Mouse (Mus musculus): ENCODE measurements at regions not wholly inside any gene's neighbourhood (a gene's known extent, or its start where the extent isn't known, plus 50 kb on each side); places are given as distances from the start of the nearest gene placed in this dataset.

DNA sequence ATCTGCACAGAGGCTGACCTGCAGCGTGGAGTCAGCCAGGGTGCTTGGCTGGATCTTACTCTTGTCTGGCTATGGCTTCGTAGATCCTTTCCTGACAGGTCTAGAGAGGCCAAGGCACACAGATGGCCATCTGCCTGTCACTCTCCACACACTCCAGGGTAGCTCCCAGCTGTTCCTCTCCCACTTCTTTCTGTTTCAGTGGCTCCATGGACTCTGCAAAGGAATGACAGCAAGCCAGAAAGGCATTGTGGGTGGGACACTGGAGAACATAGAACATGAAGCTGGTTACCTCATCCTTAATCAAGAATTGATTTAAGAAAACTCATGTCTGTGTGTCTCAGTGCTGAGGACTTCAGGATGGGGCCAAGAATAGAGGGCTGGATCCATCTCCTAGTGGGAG lies 403.9 kb downstream of the Rps24 start:
- TF ChIP-seq CTCF (IDR thresholded peaks at IDR 0.05; ENCODE audit: borderline replicate concordance, extremely low read depth, insufficient read depth, insufficient read length): no peak
- TF ChIP-seq POLR2A (IDR thresholded peaks at IDR 0.05; ENCODE audit: borderline replicate concordance, extremely low read depth, insufficient read depth, insufficient read length, poor library complexity, severe bottlenecking): no peak
- no peak for DNase-seq (ENCODE audit: low read depth)

DNA sequence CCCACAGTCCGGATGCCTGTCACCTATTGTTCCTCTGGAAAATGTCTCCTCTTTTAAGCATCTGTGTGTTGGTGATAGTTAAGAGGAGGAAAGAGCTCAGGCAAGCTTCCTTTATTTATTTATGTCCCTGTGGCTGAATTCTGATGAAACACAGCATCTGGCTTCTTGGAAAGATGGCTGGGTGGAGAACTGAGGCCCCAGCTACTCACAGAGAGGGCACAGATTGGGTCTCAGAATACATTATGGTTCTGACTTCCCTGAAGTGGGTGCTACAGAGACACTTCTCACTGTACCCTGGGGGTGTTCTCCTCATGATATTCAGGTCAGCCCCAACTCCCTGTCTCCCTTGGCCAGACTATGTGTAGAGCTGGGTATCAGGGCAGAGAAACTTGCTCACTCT lies 408.3 kb downstream of the Rps24 start:
- no peak for DNase-seq (ENCODE audit: low read depth)
- TF ChIP-seq POLR2A (IDR thresholded peaks at IDR 0.05; ENCODE audit: borderline replicate concordance, extremely low read depth, insufficient read depth, insufficient read length, poor library complexity, severe bottlenecking) (no peak), CTCF (IDR thresholded peaks at IDR 0.05; ENCODE audit: borderline replicate concordance, extremely low read depth, insufficient read depth, insufficient read length) (no peak)

DNA sequence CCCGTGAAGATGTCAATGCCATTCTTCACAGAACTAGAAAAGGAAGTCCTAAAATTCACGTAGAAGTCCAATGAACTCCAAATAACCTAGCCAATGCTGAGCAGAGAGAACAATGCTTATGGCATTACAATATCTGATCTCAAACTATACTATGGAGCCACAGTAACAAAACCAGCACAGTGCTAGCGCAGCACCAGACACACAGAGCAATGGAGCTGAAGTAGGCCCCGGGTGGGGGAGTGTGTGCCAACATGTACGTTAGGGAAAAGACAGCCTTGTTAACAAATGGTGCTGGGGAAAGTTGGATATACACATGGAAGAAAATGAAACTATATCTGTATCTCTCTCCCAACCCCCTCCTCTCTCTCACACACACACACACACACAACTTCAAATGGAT lies 409.8 kb downstream of the Rps24 start:
- no peak for DNase-seq (ENCODE audit: low read depth)
- TF ChIP-seq POLR2A (IDR thresholded peaks at IDR 0.05; ENCODE audit: borderline replicate concordance, extremely low read depth, insufficient read depth, insufficient read length, poor library complexity, severe bottlenecking): no peak
- TF ChIP-seq CTCF (IDR thresholded peaks at IDR 0.05; ENCODE audit: borderline replicate concordance, extremely low read depth, insufficient read depth, insufficient read length): no peak

DNA sequence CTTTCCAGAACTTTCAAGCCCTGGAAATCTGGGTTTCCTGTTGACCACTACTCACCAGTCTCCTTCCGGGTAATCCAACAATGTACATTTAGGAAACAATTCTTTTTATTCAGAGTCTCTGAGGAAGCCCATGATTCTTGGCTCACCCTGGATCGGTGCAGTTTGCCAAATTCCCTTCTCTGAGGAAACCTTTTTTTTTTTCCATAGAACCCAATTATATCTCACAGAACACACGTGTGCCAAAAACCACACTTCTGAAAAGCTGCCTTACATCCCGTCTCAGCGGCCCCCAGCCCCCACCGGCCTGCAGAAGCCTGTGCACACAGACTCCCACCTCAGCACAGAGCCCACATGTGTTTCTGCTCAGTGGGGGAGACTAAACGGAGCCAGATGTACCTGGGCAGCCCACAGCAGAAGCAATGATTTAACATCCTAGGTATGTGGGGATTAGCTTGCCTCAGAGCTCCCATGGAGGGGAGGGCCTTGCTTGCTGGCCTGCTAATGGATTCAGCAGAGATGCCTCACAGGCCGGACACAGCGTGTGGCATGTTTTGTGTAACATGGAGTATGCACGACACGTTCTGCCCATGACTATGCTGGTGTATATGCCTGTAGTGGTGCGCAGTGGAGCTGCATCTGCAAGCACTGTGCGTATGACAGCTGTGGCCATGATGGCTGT lies 413.7 kb downstream of the Rps24 start:
- TF ChIP-seq POLR2A (IDR thresholded peaks at IDR 0.05; ENCODE audit: borderline replicate concordance, extremely low read depth, insufficient read depth, insufficient read length, poor library complexity, severe bottlenecking) (no peak), CTCF (IDR thresholded peaks at IDR 0.05; ENCODE audit: borderline replicate concordance, extremely low read depth, insufficient read depth, insufficient read length) (no peak)
- DNase-seq (ENCODE audit: low read depth): peak; percentile 77

DNA sequence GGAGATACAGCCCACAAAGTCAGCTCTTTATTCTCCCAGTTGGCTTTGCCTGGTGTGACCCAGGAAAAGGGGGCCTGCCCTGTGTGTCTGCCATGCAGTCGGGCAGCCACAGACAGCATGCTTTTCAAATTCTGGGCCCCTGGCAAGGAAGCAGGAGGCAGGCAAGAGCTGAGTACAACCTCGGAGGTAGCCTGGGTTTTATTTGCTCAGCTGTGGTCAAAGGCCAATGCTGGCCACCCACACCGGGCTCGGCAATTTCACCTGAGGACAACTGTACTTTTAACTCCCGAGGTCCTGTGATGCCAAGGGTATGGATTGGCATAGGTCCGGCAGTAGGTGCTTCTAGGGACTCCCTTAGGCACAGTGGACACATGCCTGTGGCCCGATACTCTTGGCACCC lies 414.8 kb downstream of the Rps24 start:
- TF ChIP-seq POLR2A (IDR thresholded peaks at IDR 0.05; ENCODE audit: borderline replicate concordance, extremely low read depth, insufficient read depth, insufficient read length, poor library complexity, severe bottlenecking) (no peak), CTCF (IDR thresholded peaks at IDR 0.05; ENCODE audit: borderline replicate concordance, extremely low read depth, insufficient read depth, insufficient read length) (no peak)
- no peak for DNase-seq (ENCODE audit: low read depth)

DNA sequence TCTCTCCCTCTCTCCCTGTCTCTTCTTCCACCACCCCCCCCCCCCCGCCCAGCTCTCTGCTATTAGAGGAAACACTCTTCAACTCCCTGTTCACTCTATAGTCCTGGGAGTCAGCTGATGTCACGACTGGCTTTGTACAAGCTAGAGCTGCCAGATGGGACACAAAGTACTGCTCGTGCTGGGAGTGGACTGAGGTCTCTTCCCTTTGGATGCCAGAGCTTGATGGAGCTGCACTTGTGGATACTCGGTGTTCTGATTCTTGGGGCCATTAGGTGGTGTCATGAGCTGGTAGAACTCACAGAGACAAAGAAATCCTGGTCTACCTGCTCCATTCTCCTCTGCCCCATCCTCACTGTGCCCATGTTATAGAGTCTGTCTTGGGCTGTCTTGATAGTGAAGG lies 415.9 kb downstream of the Rps24 start:
- peak; percentile 17; the same call in 1 of the 2 replicates for TF ChIP-seq CTCF (IDR thresholded peaks at IDR 0.05; ENCODE audit: borderline replicate concordance, extremely low read depth, insufficient read depth, insufficient read length)
- no peak for TF ChIP-seq POLR2A (IDR thresholded peaks at IDR 0.05; ENCODE audit: borderline replicate concordance, extremely low read depth, insufficient read depth, insufficient read length, poor library complexity, severe bottlenecking)
- DNase-seq (ENCODE audit: low read depth): peak; percentile 46

DNA sequence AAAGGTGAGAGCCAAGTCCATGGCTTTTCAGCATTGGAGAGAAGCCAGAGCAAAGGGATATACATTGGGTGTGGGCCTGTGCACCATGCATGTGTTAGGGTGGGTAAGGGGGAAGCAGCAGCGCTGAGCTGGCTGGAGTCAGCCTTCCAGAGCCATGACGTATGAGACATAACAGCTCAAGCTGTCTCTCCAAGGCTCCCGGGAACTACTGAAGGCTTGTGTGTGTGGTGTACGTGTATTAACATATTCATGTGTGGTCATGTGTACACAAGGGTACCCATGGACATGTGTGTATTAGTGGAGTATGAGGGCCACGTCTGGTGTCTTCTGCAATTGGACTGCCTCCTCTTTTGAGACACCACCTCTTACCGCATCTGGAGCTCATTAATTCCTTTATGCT lies 417.8 kb downstream of the Rps24 start:
- TF ChIP-seq CTCF (IDR thresholded peaks at IDR 0.05; ENCODE audit: borderline replicate concordance, extremely low read depth, insufficient read depth, insufficient read length) (no peak), POLR2A (IDR thresholded peaks at IDR 0.05; ENCODE audit: borderline replicate concordance, extremely low read depth, insufficient read depth, insufficient read length, poor library complexity, severe bottlenecking) (no peak)

DNA sequence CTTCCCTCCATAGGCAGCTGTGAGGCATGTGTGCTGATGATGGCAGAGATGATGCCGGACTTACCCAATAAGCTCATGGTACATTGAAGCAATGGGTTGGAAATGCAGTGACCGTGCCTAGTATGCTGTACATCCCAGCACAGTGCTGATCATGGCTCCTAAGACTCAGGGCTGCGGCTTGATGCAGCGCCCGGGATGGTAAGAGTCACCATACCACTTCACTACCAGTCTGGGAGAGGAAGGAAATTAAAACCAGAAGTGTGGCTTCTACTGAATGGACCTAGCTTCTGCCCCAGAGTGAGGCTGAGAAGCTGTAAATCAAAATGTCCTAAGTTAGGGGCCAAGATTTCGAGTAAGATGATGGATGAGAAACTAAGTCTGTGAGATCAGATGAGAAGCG lies 420.0 kb downstream of the Rps24 start:
- TF ChIP-seq POLR2A (IDR thresholded peaks at IDR 0.05; ENCODE audit: borderline replicate concordance, extremely low read depth, insufficient read depth, insufficient read length, poor library complexity, severe bottlenecking): no peak
- no peak for TF ChIP-seq CTCF (IDR thresholded peaks at IDR 0.05; ENCODE audit: borderline replicate concordance, extremely low read depth, insufficient read depth, insufficient read length)
- DNase-seq (ENCODE audit: low read depth): no peak

More for the DNA sequence above, 417.8 kb downstream of the Rps24 start:
- no peak for DNase-seq (ENCODE audit: low read depth)

DNA sequence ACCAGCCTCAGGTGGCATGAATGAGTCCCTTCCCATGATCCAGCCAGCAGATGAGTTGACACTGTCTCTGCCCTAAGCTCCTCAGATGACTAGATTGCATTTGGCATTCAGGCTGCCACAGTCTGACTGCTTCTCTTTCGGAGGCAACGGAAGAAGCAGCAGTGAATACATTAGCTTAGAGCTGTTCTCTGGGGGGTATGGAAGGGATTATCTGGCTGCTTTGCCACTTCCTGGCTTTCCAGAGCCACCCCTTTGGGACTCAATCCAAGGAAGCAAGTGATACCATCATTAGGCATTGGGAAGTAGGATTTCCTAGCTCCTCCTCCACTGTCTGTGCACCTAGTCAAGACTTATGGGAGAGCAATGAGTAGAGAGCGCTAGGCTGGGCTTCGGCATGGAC lies 421.5 kb downstream of the Rps24 start:
- peak; percentile 79 for DNase-seq (ENCODE audit: low read depth)
- TF ChIP-seq POLR2A (IDR thresholded peaks at IDR 0.05; ENCODE audit: borderline replicate concordance, extremely low read depth, insufficient read depth, insufficient read length, poor library complexity, severe bottlenecking) (no peak), CTCF (IDR thresholded peaks at IDR 0.05; ENCODE audit: borderline replicate concordance, extremely low read depth, insufficient read depth, insufficient read length) (no peak)

DNA sequence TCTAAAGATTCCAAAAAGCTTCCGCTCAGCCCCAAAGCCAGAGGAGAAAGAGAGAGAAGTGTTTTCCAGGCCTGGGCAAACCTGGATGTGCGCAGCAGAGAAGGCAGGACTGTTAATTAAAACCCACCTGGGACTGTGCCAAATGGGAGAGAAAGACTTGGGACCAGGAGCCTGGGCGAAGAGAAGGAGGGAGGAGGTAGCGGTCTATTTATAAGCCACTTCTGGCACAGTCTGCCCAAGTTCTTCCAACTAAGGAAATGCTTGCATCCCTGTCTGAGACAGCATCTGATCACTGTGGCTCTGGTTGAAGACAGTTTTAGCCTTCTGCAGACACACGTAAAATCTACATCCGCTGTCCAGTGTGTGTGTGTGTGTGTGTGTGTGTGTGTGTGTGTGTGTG lies 424.7 kb downstream of the Rps24 start:
- DNase-seq (ENCODE audit: low read depth): peak; percentile 90
- TF ChIP-seq POLR2A (IDR thresholded peaks at IDR 0.05; ENCODE audit: borderline replicate concordance, extremely low read depth, insufficient read depth, insufficient read length, poor library complexity, severe bottlenecking) (no peak), CTCF (IDR thresholded peaks at IDR 0.05; ENCODE audit: borderline replicate concordance, extremely low read depth, insufficient read depth, insufficient read length) (no peak)

DNA sequence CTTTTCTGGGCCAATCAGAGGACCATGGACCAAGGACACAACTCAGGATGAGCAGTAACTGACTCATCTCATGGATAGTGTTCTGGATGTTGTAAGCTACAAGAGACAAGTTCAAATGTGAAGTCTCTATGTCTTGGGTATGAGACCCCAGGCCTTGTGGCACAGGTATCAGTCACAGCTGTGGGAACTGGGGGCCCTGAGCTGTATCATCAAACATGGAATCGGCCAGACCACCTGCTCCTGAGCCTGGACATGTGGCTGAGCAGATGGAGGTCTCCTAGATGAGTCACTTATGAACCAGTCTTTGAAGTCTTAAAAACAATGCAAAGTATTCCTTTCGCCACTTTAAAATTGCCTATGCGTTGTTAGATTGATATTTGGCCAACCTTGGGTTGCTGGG lies 432.1 kb downstream of the Rps24 start:
- DNase-seq (ENCODE audit: low read depth): no peak
- no peak for TF ChIP-seq CTCF (IDR thresholded peaks at IDR 0.05; ENCODE audit: borderline replicate concordance, extremely low read depth, insufficient read depth, insufficient read length)
- no peak for TF ChIP-seq POLR2A (IDR thresholded peaks at IDR 0.05; ENCODE audit: borderline replicate concordance, extremely low read depth, insufficient read depth, insufficient read length, poor library complexity, severe bottlenecking)

DNA sequence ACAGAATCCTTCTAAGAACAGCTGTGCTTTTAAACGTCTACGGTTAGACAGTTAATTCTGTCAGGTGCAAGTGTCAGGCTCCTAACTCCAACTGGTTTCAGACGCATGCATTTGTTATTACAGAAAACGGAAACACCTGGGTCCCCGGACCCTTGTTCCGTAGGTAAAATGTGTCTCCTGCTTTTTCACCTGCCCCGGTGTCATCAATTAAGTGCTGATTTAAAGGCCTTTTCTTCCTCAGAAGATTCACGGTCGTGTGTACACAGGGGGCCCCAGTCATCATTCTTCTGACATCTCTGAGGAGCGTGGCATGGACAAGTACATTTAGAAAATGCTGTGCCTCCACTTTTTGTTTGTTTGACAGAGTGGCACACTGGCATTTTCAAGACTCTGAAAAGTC lies 435.1 kb downstream of the Rps24 start:
- TF ChIP-seq CTCF (IDR thresholded peaks at IDR 0.05; ENCODE audit: borderline replicate concordance, extremely low read depth, insufficient read depth, insufficient read length) (no peak), POLR2A (IDR thresholded peaks at IDR 0.05; ENCODE audit: borderline replicate concordance, extremely low read depth, insufficient read depth, insufficient read length, poor library complexity, severe bottlenecking) (no peak)
- no peak for DNase-seq (ENCODE audit: low read depth)

All from brain, embryonic 14.5 days (tissue).